Mouse (Mus musculus): ENCODE measurements around the gene Tbc1d14.

GRCm38 (mm10) chr5:36510956-36511355 lies 82.1 kb downstream of the Tbc1d14 start:
- TF ChIP-seq GATA1 (IDR thresholded peaks at IDR 0.05; ENCODE audit: low read length) (no peak), TAL1 (IDR thresholded peaks at IDR 0.05; ENCODE audit: low read length) (no peak)

Data from erythroblast, embryonic 14.5 days (primary cell).